Mouse (Mus musculus): ENCODE measurements around the gene Ppm1k. TPM values are rescaled to one million over a fixed set of nuclear protein-coding genes. Genes with fewer than 3 reads are reported as not detected.
A peak's percentile ranks its signal among the peaks of the same experiment; 100 is the strongest.
"Not testable (repeated sequence)": the region's sequence is repeated elsewhere in the genome, so short reads cannot be mapped to it uniquely, and the experiment has no call there.

Gene Ppm1k
- total and polyA plus RNA-seq, 3 experiments, result 1.3 to 1.5 TPM; not detected in 1

DNA sequence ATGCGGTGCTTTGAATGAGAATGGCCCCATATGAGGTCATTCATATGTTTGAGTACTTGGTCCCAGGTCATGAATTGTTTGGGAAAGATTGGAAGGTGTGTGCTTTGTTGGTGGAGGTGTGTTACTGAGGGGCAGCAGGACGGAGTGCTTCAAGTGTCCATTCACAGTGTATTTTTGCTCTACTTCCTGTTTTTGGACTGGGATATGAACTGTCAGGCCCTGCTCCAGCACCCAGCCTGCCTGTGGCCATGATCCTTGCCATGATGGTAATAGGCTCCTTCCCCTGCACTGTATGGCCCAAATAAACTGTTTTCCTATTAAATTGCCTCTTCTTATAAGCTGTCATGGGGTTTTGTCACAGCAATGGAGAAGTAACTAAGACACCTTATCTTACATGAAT, 36.1 kb downstream of the Ppm1k start:
- Histone ChIP-seq H3K36me3 (ENCODE audit: control insufficient read depth in 1 of 2, insufficient read depth in 2 of 2, low read length in 2 of 2) (peaks cover 0 to 1% of the 10 kb centered on the region in 2 experiments; a peak in 2 of 4 replicates), H3K4me3 (ENCODE audit: control insufficient read depth in 1 of 2, insufficient read depth in 1 of 2, low read depth in 2 of 2, low read length in 2 of 2) (no peak overlapping the region), H3K4me1 (ENCODE audit: control insufficient read depth in 1 of 2, insufficient read depth in 2 of 2, low read length in 2 of 2) (peaks cover 0 to 4% of the 10 kb centered on the region in 2 experiments; a peak in 2 of 4 replicates), H3K9me3 (replicated peaks; ENCODE audit: insufficient read depth, low read length) (no peaks in the 10 kb centered on the region), H3K9ac (ENCODE audit: control insufficient read depth, low read depth, low read length, poor library complexity, severe bottlenecking) (no peak overlapping the region), H3K27me3 (ENCODE audit: control insufficient read depth in 1 of 2, insufficient read depth in 2 of 2, low read length in 2 of 2) (no peaks in the 10 kb centered on the region), H3K27ac (ENCODE audit: control insufficient read depth, low read depth, low read length) (no peak overlapping the region), H3K79me2 (ENCODE audit: control insufficient read depth, insufficient read depth, low read length, poor library complexity) (no peaks in the 10 kb centered on the region)
- peak; percentile 11 for DNase-seq (ENCODE audit: low read depth, low spot score)
- TF ChIP-seq ZKSCAN1 (IDR thresholded peaks at IDR 0.05; ENCODE audit: low read depth, low read length) (no peak), ZC3H11A (IDR thresholded peaks at IDR 0.05; ENCODE audit: low read depth, low read length) (no peak), RAD21 (IDR thresholded peaks at IDR 0.05; ENCODE audit: low read depth, low read length) (no peak), POLR2AphosphoS2 (IDR thresholded peaks at IDR 0.05; ENCODE audit: low read length) (no peak), NRF1 (IDR thresholded peaks at IDR 0.05; ENCODE audit: insufficient read depth, low read depth, low read length, poor library complexity, severe bottlenecking) (no peak), TAL1 (IDR thresholded peaks at IDR 0.05; ENCODE audit: low read length) (no peak), MYC (IDR thresholded peaks at IDR 0.05; ENCODE audit: low read depth, low read length) (no peak), E2F4 (IDR thresholded peaks at IDR 0.05; ENCODE audit: borderline replicate concordance, low read depth, low read length) (no peak), ELF1 (IDR thresholded peaks at IDR 0.05; ENCODE audit: low read depth, low read length) (no peak)

DNA sequence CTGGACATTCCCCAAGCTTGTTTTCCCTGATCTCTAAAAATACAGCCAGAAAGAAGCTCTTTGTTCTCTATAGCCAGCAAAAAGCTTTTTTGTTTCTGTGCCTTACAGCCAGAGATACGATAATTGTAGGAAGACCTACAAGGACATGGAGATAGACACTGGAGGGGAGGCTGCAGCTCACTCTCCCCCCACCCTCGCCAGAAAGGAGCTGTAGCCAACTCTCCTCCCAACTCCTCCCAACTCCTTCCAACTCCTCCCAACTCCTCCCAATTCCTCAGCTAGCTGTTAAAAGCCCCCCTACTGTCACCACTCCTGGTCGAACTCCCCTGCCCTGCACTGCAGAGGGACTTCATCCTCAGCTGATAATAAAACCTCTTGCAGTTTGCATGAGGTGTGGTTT, 67.1 kb downstream of the Ppm1k start:
- not testable (repeated sequence) for H3K4me1 ChIP-seq (ENCODE audit: control insufficient read depth in 1 of 2, insufficient read depth in 2 of 2, low read length in 2 of 2); DNase-seq (ENCODE audit: low read depth, low spot score); H3K27ac ChIP-seq (ENCODE audit: control insufficient read depth, low read depth, low read length); H3K36me3 ChIP-seq (ENCODE audit: control insufficient read depth in 1 of 2, insufficient read depth in 2 of 2, low read length in 2 of 2); H3K79me2 ChIP-seq (ENCODE audit: control insufficient read depth, insufficient read depth, low read length, poor library complexity); H3K27me3 ChIP-seq (ENCODE audit: control insufficient read depth in 1 of 2, insufficient read depth in 2 of 2, low read length in 2 of 2); H3K9me3 ChIP-seq (replicated peaks; ENCODE audit: insufficient read depth, low read length); H3K4me3 ChIP-seq (ENCODE audit: control insufficient read depth in 1 of 2, insufficient read depth in 1 of 2, low read depth in 2 of 2, low read length in 2 of 2); H3K9ac ChIP-seq (ENCODE audit: control insufficient read depth, low read depth, low read length, poor library complexity, severe bottlenecking)

Other genes with a start within 250 kb of the Ppm1k start
- not detected in 2 replicates for gene Vmn1r16, start 206.0 kb downstream of the Ppm1k start, total RNA-seq (2012; rRNA removed)
- not detected for gene Vmn1r16, start 206.0 kb downstream of the Ppm1k start, polyA plus RNA-seq (2012; ENCODE audit: insufficient read depth in 1 of 2, insufficient read length in 2 of 2, low read depth in 1 of 2, low replicate concordance in 2 of 2, missing spikeins in 1 of 2)
- not detected in 2 replicates for gene Vmn1r17, start 171.7 kb downstream of the Ppm1k start, total RNA-seq (2012; rRNA removed)
- gene Vmn1r17, start 171.7 kb downstream of the Ppm1k start, polyA plus RNA-seq (2012; ENCODE audit: insufficient read depth in 1 of 2, insufficient read length in 2 of 2, low read depth in 1 of 2, low replicate concordance in 2 of 2, missing spikeins in 1 of 2), result not detected
- not detected in 2 replicates for gene Vmn1r18, start 139.7 kb downstream of the Ppm1k start, total RNA-seq (2012; rRNA removed)
- under 1 TPM in 1 of 2 experiments, not detected in 1; under 0.01 TPM for gene Vmn1r18, start 139.7 kb downstream of the Ppm1k start, polyA plus RNA-seq (2012; ENCODE audit: insufficient read depth in 1 of 2, insufficient read length in 2 of 2, low read depth in 1 of 2, low replicate concordance in 2 of 2, missing spikeins in 1 of 2)
- not detected in 2 replicates for gene Vmn1r19, start 131.7 kb downstream of the Ppm1k start, total RNA-seq (2012; rRNA removed)
- not detected for gene Vmn1r19, start 131.7 kb downstream of the Ppm1k start, polyA plus RNA-seq (2012; ENCODE audit: insufficient read depth in 1 of 2, insufficient read length in 2 of 2, low read depth in 1 of 2, low replicate concordance in 2 of 2, missing spikeins in 1 of 2)
- not detected in 2 replicates for gene Vmn1r20, start 106.5 kb downstream of the Ppm1k start, total RNA-seq (2012; rRNA removed)
- gene Vmn1r20, start 106.5 kb downstream of the Ppm1k start, polyA plus RNA-seq (2012; ENCODE audit: insufficient read depth in 1 of 2, insufficient read length in 2 of 2, low read depth in 1 of 2, low replicate concordance in 2 of 2, missing spikeins in 1 of 2), result not detected
- 2.0 and 2.4 TPM in 2 replicates for gene Herc6, start 45.5 kb upstream of the Ppm1k start, total RNA-seq (2012; rRNA removed)
- 1 to 10 TPM in 1 of 2 experiments, not detected in 1; 5.1 TPM for gene Herc6, start 45.5 kb upstream of the Ppm1k start, polyA plus RNA-seq (2012; ENCODE audit: insufficient read depth in 1 of 2, insufficient read length in 2 of 2, low read depth in 1 of 2, low replicate concordance in 2 of 2, missing spikeins in 1 of 2)
- gene Pyurf, start 156.6 kb upstream of the Ppm1k start, total RNA-seq (2012; rRNA removed), result 2.5 and 2.9 TPM in 2 replicates
- gene Pyurf, start 156.6 kb upstream of the Ppm1k start, polyA plus RNA-seq (2012; ENCODE audit: insufficient read depth in 1 of 2, insufficient read length in 2 of 2, low read depth in 1 of 2, low replicate concordance in 2 of 2, missing spikeins in 1 of 2), result 1 to 10 TPM in 1 of 2 experiments, not detected in 1; 3.3 TPM
- 19.6 and 21.7 TPM in 2 replicates for gene Lancl2, start 167.1 kb upstream of the Ppm1k start, total RNA-seq (2012; rRNA removed)
- gene Lancl2, start 167.1 kb upstream of the Ppm1k start, polyA plus RNA-seq (2012; ENCODE audit: insufficient read depth in 1 of 2, insufficient read length in 2 of 2, low read depth in 1 of 2, low replicate concordance in 2 of 2, missing spikeins in 1 of 2), result 10 to 100 TPM in 1 of 2 experiments, not detected in 1; 17.7 TPM